Mouse (Mus musculus): ENCODE results near the gene Fbxl17. TPM values are rescaled to one million over a fixed set of nuclear protein-coding genes. Genes with fewer than 3 reads are reported as not detected.

Fbxl17 gene
- polyA plus RNA-seq, 1 experiment from 2014 or later: 4.3 TPM

DNA sequence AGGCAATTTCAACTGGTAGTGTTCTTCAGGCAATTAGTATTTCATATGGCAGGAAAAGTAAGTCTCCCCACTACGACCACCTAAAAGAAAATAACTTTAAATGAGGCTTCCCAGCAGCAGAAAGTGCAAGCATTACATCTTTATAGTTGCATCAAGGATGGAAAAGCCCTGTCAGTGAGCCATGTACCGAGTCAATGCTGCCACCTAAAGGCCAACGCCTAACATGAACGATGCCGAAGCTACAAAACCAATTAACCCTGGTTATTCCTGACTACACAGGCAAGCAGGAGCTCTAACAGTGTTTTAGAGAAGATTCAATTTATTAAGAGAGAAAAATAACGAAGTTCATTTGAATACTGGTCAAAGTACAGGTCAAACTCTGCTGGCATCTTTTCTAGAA, 32.0 kb downstream of the Fbxl17 start:
- Histone ChIP-seq H3K27me3 (replicated peaks; ENCODE audit: control insufficient read depth, insufficient read depth, low read length) (no peaks in the 10 kb centered on the region), H3K4me3 (ENCODE audit: low read depth, low read length) (no peak overlapping the region), H3K27ac (ENCODE audit: low read depth, low read length) (no peak overlapping the region), H3K36me3 (ENCODE audit: control insufficient read depth, insufficient read depth) (0 out of 2 replicates have a peak, but pooled peaks cover 9% of the 10 kb centered on the region), H3K4me2 (replicated peaks; ENCODE audit: low read depth) (no peak overlapping the region), H3K4me1 (replicated peaks; ENCODE audit: control insufficient read depth, insufficient read depth, low read length) (no peaks in the 10 kb centered on the region), H3K9me3 (ENCODE audit: control insufficient read depth) (no peaks in the 10 kb centered on the region), H3K9ac (ENCODE audit: low read depth, low read length) (no peak overlapping the region)
- ATAC-seq: no peak
- TF ChIP-seq CTCF (IDR thresholded peaks at IDR 0.05; ENCODE audit: low read depth): peak; percentile 93
- 6% methylated on average over 6 of the region's 6 CpGs for WGBS

DNA sequence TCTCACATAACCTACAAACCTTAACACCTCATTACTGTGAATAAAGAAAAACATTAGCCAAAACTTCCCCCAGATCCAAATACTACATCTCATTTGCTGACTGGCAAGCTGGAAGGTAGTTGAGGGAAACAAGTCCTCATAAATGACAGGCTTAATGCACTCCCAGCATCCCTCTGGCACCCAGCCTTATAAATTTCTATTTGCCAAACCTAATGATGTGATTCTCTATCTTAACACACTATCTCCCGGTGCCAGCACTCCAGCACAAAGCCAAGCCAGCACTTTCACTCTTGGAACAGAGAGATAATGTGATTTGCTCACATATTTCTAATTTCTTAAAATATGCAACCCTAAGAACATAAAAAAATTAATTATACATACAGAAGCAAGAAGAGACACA, 34.6 kb downstream of the Fbxl17 start:
- H3K4me3 ChIP-seq (ENCODE audit: low read depth, low read length): no peak overlapping the region
- H3K27me3 ChIP-seq (replicated peaks; ENCODE audit: control insufficient read depth, insufficient read depth, low read length): no peaks in the 10 kb centered on the region
- no peak for TF ChIP-seq CTCF (IDR thresholded peaks at IDR 0.05; ENCODE audit: low read depth)
- H3K36me3 ChIP-seq (ENCODE audit: control insufficient read depth, insufficient read depth): 0 out of 2 replicates have a peak, but pooled peaks cover 9% of the 10 kb centered on the region
- H3K27ac ChIP-seq (ENCODE audit: low read depth, low read length): no peak overlapping the region
- H3K9ac ChIP-seq (ENCODE audit: low read depth, low read length): no peak overlapping the region
- no peak overlapping the region for H3K4me2 ChIP-seq (replicated peaks; ENCODE audit: low read depth)
- H3K4me1 ChIP-seq (replicated peaks; ENCODE audit: control insufficient read depth, insufficient read depth, low read length): no peaks in the 10 kb centered on the region
- ATAC-seq: no peak
- no peaks in the 10 kb centered on the region for H3K9me3 ChIP-seq (ENCODE audit: control insufficient read depth)
- 55% methylated on average over 1 of the region's 1 CpGs for WGBS

DNA sequence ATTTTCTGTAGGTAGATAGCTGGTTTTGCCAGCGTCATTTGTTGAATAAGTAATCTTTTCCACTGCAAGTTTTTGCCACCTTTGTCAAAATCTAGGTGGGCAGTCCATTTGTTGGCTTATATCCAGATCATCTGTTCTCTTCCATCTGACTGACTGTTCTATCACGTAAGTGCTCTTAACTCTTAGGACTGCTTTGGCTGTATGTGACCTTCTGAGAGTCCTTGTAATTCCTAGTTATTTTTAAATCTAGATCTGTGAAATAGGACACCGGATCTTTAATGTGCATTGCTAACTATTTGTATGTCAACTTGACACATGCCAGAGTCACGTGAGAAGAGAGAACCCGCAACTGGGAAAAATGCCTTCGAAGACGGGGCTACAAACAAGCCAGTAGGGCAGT, 37.3 kb downstream of the Fbxl17 start:
- whole genome bisulfite sequencing: 82% methylated on average over 7 of the region's 7 CpGs
- H3K27me3 ChIP-seq (replicated peaks; ENCODE audit: control insufficient read depth, insufficient read depth, low read length): no peaks in the 10 kb centered on the region
- H3K9me3 ChIP-seq (ENCODE audit: control insufficient read depth): no peaks in the 10 kb centered on the region
- no peak for TF ChIP-seq CTCF (IDR thresholded peaks at IDR 0.05; ENCODE audit: low read depth)
- H3K4me3 ChIP-seq (ENCODE audit: low read depth, low read length): no peak overlapping the region
- H3K36me3 ChIP-seq (ENCODE audit: control insufficient read depth, insufficient read depth): 0 out of 2 replicates have a peak, but pooled peaks cover 6% of the 10 kb centered on the region
- no peak overlapping the region for H3K27ac ChIP-seq (ENCODE audit: low read depth, low read length)
- H3K4me1 ChIP-seq (replicated peaks; ENCODE audit: control insufficient read depth, insufficient read depth, low read length): no peaks in the 10 kb centered on the region
- H3K9ac ChIP-seq (ENCODE audit: low read depth, low read length): no peak overlapping the region
- H3K4me2 ChIP-seq (replicated peaks; ENCODE audit: low read depth): no peak overlapping the region
- no peak for ATAC-seq

DNA sequence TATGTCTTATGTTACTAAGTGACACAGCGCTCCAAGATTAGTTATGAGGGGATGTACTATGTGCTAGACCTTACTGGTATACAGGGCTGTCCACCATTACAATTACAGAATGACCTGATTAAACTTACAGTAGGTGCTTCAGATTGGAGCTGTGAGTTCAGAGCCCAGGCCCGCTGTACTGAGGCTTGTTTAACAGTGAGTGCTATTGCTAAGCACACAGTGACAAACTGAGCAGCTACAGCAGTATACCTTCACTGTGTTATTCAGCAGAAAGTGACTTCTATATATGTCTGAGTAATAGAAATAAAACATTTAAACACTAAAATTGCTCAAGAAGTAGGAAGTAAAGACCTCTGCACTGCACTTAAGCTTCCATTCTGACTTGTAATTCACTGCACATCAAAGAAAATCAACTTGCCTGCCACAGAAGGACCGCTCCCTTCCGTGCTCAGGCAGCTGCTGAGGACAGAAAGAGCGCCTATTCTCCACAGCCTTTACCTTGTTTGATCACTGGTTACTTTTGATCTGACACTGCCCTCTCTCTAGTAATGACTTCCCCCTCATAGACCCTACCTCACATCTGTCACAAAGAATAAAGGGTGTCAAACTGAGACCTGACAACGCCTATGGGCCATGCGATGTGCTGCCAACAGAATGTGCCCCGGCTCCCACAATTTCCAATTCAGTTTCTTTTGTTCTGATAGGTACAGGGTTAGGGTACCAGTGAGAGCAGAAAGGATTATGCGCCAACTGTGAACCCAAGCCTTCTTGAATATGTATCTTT, 39.9 kb downstream of the Fbxl17 start:
- Histone ChIP-seq H3K9ac (ENCODE audit: low read depth, low read length) (no peak overlapping the region), H3K4me2 (replicated peaks; ENCODE audit: low read depth) (no peak overlapping the region), H3K36me3 (ENCODE audit: control insufficient read depth, insufficient read depth) (peaks cover 6% of the 10 kb centered on the region; the same call in 1 of the 2 replicates), H3K27ac (ENCODE audit: low read depth, low read length) (no peak overlapping the region), H3K4me1 (replicated peaks; ENCODE audit: control insufficient read depth, insufficient read depth, low read length) (no peaks in the 10 kb centered on the region), H3K9me3 (ENCODE audit: control insufficient read depth) (no peaks in the 10 kb centered on the region), H3K4me3 (ENCODE audit: low read depth, low read length) (no peak overlapping the region), H3K27me3 (replicated peaks; ENCODE audit: control insufficient read depth, insufficient read depth, low read length) (no peaks in the 10 kb centered on the region)
- TF ChIP-seq CTCF (IDR thresholded peaks at IDR 0.05; ENCODE audit: low read depth): no peak
- 84% methylated on average over 9 of the region's 9 CpGs for WGBS
- ATAC-seq: no peak

DNA sequence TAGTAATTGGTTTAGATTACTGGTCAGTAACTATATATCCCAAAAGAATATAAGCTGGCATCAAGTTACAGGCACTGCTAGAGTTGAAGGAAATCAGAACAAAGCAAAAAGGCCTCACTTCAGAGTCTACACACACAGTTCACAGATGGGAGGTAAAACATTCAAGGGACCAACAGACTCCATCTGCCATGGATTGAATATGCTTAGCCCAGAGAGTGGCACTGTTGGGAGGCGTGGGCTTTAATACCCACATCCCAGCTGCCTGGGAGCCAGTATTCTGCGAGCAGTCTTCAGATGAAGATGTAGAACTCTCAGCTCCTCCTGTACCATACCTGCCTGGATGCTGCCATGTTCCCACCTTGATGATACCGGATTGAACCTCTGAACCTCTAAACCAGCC, 41.8 kb downstream of the Fbxl17 start:
- Histone ChIP-seq H3K9ac (ENCODE audit: low read depth, low read length) (no peak overlapping the region), H3K27ac (ENCODE audit: low read depth, low read length) (no peak overlapping the region), H3K36me3 (ENCODE audit: control insufficient read depth, insufficient read depth) (no peaks in the 10 kb centered on the region; the same call in 1 of the 2 replicates), H3K9me3 (ENCODE audit: control insufficient read depth) (no peaks in the 10 kb centered on the region), H3K4me3 (ENCODE audit: low read depth, low read length) (no peak overlapping the region), H3K4me1 (replicated peaks; ENCODE audit: control insufficient read depth, insufficient read depth, low read length) (no peaks in the 10 kb centered on the region), H3K4me2 (replicated peaks; ENCODE audit: low read depth) (no peak overlapping the region), H3K27me3 (replicated peaks; ENCODE audit: control insufficient read depth, insufficient read depth, low read length) (no peaks in the 10 kb centered on the region)
- no peak for ATAC-seq
- no peak for TF ChIP-seq CTCF (IDR thresholded peaks at IDR 0.05; ENCODE audit: low read depth)
- WGBS: 99% methylated on average over 3 of the region's 3 CpGs

DNA sequence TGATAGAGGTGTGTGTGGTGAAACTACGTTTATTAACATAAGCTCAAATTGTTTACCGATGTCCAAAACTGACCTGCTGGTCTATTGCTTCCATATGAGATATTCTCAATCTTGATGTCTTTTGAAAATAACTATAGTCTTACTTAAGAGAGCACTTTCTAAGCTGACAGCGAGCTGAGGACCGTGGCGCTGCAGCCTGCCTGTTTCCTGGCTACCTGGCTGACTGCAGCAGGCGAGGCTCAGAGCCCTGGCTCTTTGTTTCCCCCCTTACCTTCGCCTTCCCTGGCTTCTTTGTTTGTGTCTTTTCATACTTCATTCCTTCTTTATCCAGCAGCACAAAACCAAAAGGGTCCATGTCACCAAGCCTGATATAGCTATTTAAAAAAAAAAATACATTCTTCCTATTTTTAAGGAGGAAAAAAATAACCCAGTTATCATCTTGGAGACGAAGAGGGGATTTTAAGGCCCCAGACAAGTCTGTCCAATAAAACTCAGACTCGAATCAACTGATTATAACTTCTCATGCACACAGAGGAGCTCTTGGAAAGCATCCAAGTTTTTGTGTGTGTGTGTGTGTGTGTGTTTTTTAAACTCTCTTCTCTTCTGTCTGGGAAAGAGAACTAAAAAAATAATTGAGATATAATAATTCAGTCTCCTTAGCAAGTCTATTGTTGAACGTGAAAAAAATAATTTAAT, 48.4 kb downstream of the Fbxl17 start:
- no peaks in the 10 kb centered on the region for H3K9me3 ChIP-seq (ENCODE audit: control insufficient read depth)
- 56% methylated on average over 10 of the region's 10 CpGs for WGBS
- H3K27ac ChIP-seq (ENCODE audit: low read depth, low read length): no peak overlapping the region
- H3K4me3 ChIP-seq (ENCODE audit: low read depth, low read length): no peak overlapping the region
- no peak overlapping the region for H3K4me2 ChIP-seq (replicated peaks; ENCODE audit: low read depth)
- H3K36me3 ChIP-seq (ENCODE audit: control insufficient read depth, insufficient read depth): no peaks in the 10 kb centered on the region; the same call in 1 of the 2 replicates
- H3K9ac ChIP-seq (ENCODE audit: low read depth, low read length): no peak overlapping the region
- no peaks in the 10 kb centered on the region for H3K27me3 ChIP-seq (replicated peaks; ENCODE audit: control insufficient read depth, insufficient read depth, low read length)
- no peaks in the 10 kb centered on the region for H3K4me1 ChIP-seq (replicated peaks; ENCODE audit: control insufficient read depth, insufficient read depth, low read length)
- no peak for TF ChIP-seq CTCF (IDR thresholded peaks at IDR 0.05; ENCODE audit: low read depth)
- no peak for ATAC-seq

Measured in intestine, postnatal 0 days (tissue).